Mouse (Mus musculus) heart, adult 2 months (tissue): ENCODE data around the gene Wls. TPM values are rescaled to one million over a fixed set of nuclear protein-coding genes. Genes with fewer than 3 reads are reported as not detected.

Source experiments
- DNase-seq, 2 experiments: peaks; one replicate each; pipeline ENCODE4 v3.0.0; 2021
- H3K27ac ChIP-seq: fragments of 200-600 bp; 2 replicates; pipeline ENCODE4 v1.8.1; 2022
- H3K27me3 ChIP-seq: fragments of 200-500 bp; 2 replicates; pipeline ENCODE4 v1.6.1; 2012; ENCODE audit warnings: mild to moderate bottlenecking, low read length, inconsistent platforms, mixed read lengths; ENCODE audit not compliant: control insufficient read depth, insufficient read depth
- H3K36me3 ChIP-seq: fragments of 200-500 bp; 2 replicates; pipeline ENCODE4 v1.6.1; 2012; ENCODE audit warnings: low read length, inconsistent platforms; ENCODE audit not compliant: control insufficient read depth, insufficient read depth
- H3K4me1 ChIP-seq: fragments of 200-500 bp; 2 replicates; pipeline ENCODE4 v1.6.1; 2011; ENCODE audit warnings: low read length; ENCODE audit not compliant: control insufficient read depth, insufficient read depth
- H3K4me3 ChIP-seq: fragments of 200-600 bp; 2 replicates; pipeline ENCODE4 v1.8.1; 2022
- H3K79me2 ChIP-seq: fragments of 200-500 bp; replicated peaks from 2 replicates; pipeline ENCODE4 v1.6.1; 2012; ENCODE audit warnings: mild to moderate bottlenecking, inconsistent platforms, low read length, moderate library complexity, mixed read lengths; ENCODE audit not compliant: control insufficient read depth, insufficient read depth
- H3K9ac ChIP-seq: fragments of 200-500 bp; 2 replicates; pipeline ENCODE4 v1.6.1; 2012; ENCODE audit warnings: low read depth, mild to moderate bottlenecking, control low read depth, inconsistent platforms, low read length, mixed read lengths
- CTCF ChIP-seq: fragments of 200-600 bp; IDR thresholded peaks from 2 replicates; pipeline ENCODE4 v1.8.1; 2022; ENCODE audit warnings: antibody characterized with exemption, mild to moderate bottlenecking, moderate library complexity
- EP300 ChIP-seq: fragments of 200-500 bp; IDR thresholded peaks from 2 replicates; pipeline ENCODE4 v1.6.1; 2011; ENCODE audit warnings: low read depth, low read length, control low read depth; ENCODE audit not compliant: insufficient read depth
- POLR2A ChIP-seq: fragments of 200-500 bp; IDR thresholded peaks from 2 replicates; pipeline ENCODE4 v1.6.1; 2011; ENCODE audit warnings: mild to moderate bottlenecking, low read depth, low read length, control low read depth; ENCODE audit not compliant: insufficient read depth
- WGBS: fragments of 180-500 bp; shearing (Covaris S2); methylation state at CpG from one replicate; pipeline ENCODE4 v1.1.7; 2018; 5-methylcytosine and 5-hydroxymethylcytosine counted together
- intact Hi-C: fragments of 180-260 bp; cut with DNase I; formaldehyde crosslinking; loops from one replicate; pipeline ENCODE4 v1.15.1; 2025
- long read RNA-seq: library from polyadenylated mRNA; stranded (forward); transcript quantifications from one replicate; pipeline ENCODE4 v2.0.0, GENCODE M21; 2021
- polyA plus RNA-seq: library from polyadenylated mRNA; depleted of rRNA; stranded (reverse); fragments of >200 nt; gene quantifications from 2 replicates; pipeline ENCODE4 v1.2.3, GENCODE M21; 2012; rRNA removed
- total RNA-seq, 2 experiments: library from RNA; stranded (reverse); gene quantifications; 2 replicates each; pipeline ENCODE4 v1.2.3; 2021

Wls gene
- total RNA-seq = 10 to 100 TPM; 37.7 to 39.0 TPM
- 26.2 and 53.5 TPM in 2 replicates for polyA plus RNA-seq
- long read RNA-seq, transcript Wls-201 (12 exons, 3,559 nt) = major isoform, 23 of 31 reads
- long read RNA-seq, transcript Wls-205 (13 exons, 2,050 nt) = minor isoform, 5 of 31 reads
- long read RNA-seq, partial matches to known transcripts = 0 of 31 reads
- long read RNA-seq, other reads (novel, unspliced or antisense) = 2 of 31 reads

DNA sequence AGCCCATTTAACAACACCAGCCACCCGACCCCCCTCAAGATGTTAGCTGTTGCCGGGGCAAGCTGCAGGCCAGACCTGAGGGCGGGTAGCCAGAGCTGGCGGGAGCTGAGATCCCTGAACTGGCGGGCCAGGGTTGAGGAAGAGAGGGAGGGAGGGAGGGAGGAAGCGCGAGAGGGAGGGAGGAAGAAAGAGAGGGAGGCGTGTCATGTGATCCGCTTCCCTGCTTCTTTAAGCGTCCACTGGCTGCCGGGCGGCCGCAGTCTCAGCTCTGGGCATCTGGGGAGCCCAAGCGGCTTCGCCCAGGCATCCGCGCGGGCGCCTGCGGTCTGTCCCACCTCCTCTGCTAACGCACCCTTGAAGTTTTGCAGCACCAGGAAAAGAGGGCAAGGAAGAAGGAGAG lies at the start of gene Wls:
Wls (plus strand) TSS at position 192 of the 400 bp plus-strand sequence.
- Histone ChIP-seq H3K36me3 (peaks cover 3% of the 10 kb centered on the region; the same call in 1 of the 2 replicates), H3K79me2 (no peaks in the 10 kb centered on the region), H3K4me1 (no peaks in the 10 kb centered on the region), H3K4me3 (peak within 1 kb of the TSS; percentile 76), H3K27ac (peak within 1 kb of the TSS; percentile 85), H3K27me3 (no peaks in the 10 kb centered on the region), H3K9ac (peak within 1 kb of the TSS; percentile 62)
- TF ChIP-seq CTCF = no peak
- no peak for TF ChIP-seq EP300
- TF ChIP-seq POLR2A = peak; percentile 84
- intact Hi-C loops = no loop called here
- peak; percentile 82 for DNase-seq
- under 1% methylated on average over 18 of the region's 21 CpGs for WGBS

- Histone ChIP-seq H3K27ac (no peak overlapping the region), H3K4me3 (no peak overlapping the region), H3K36me3 (no peaks in the 10 kb centered on the region), H3K9ac (no peak overlapping the region), H3K79me2 (no peaks in the 10 kb centered on the region), H3K4me1 (no peaks in the 10 kb centered on the region), H3K27me3 (no peaks in the 10 kb centered on the region)
- TF ChIP-seq POLR2A (no peak), EP300 (no peak), CTCF (no peak)
- 83% methylated on average over 2 of the region's 2 CpGs for WGBS
- intact Hi-C loops = no loop called here
- DNase-seq = no peak
These were observed 49.7 kb upstream of the Wls start for GRCm38 (mm10) chr3:159789781-159790180.

GRCm38 (mm10) chr3:159831535-159831934 lies 7.9 kb upstream of the Wls start:
- Histone ChIP-seq H3K36me3 (no peaks in the 10 kb centered on the region), H3K4me3 (no peak overlapping the region), H3K27ac (no peak overlapping the region), H3K4me1 (no peaks in the 10 kb centered on the region), H3K9ac (no peak overlapping the region), H3K79me2 (no peaks in the 10 kb centered on the region), H3K27me3 (no peaks in the 10 kb centered on the region)
- no peak for TF ChIP-seq EP300
- intact Hi-C loops = no loop called here
- no peak for DNase-seq

DNA sequence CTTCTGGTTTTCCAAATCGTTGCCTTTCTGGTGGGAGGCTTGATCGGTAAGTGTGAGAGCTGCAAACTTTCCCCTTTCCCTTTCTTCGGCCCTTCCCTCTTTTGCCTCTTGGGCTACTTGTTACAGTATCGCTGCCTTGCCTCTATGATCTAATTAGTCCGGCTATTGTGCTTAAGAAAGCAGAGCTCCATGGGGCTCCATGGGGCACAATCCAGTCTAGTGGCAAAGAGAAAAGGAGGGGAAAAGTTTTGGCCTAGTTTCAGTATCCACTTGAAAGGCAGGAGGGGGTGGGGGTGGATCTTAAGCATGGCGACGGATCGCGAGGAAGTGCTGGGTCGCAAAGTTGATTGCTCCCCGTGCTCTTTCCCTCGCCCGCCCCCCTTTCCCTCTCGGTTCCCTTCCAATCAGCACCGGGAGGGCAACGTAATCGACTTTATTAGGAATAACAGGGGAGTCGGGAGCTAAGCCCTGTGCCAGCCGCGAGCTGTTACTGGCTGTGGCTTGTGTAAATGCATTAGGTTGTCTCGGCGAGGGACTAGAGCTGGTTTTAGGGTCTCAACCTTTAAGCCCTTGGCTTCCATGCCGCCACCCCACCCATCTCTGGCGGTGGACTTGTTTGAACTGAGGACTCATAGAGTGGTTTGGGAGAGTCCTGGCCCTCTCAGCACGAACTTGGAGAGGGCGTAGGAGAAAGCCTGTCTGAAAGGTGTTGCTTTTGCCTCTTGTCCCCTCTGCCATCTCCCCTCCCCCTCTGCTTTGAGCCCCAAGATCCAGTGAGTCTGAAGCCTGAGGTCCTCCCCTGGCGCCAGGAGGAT lies 737 bp downstream of the Wls start:
- Histone ChIP-seq H3K9ac (peak overlapping the region; percentile 62), H3K36me3 (peaks cover 3% of the 10 kb centered on the region; the same call in 1 of the 2 replicates), H3K4me3 (peak overlapping the region; percentile 76), H3K27ac (peak overlapping the region; percentile 85), H3K4me1 (no peaks in the 10 kb centered on the region), H3K79me2 (no peaks in the 10 kb centered on the region), H3K27me3 (no peaks in the 10 kb centered on the region)
- TF ChIP-seq CTCF (no peak), EP300 (no peak), POLR2A (peak; percentile 80)
- WGBS = under 1% methylated on average over 27 of the region's 27 CpGs
- intact Hi-C loops = loop anchor here (2.0 kb wide), 1 partner anchor 45 kb away; no protein-coding TSS in a partner anchor
- peak; percentile 75 to 80 for DNase-seq

DNA sequence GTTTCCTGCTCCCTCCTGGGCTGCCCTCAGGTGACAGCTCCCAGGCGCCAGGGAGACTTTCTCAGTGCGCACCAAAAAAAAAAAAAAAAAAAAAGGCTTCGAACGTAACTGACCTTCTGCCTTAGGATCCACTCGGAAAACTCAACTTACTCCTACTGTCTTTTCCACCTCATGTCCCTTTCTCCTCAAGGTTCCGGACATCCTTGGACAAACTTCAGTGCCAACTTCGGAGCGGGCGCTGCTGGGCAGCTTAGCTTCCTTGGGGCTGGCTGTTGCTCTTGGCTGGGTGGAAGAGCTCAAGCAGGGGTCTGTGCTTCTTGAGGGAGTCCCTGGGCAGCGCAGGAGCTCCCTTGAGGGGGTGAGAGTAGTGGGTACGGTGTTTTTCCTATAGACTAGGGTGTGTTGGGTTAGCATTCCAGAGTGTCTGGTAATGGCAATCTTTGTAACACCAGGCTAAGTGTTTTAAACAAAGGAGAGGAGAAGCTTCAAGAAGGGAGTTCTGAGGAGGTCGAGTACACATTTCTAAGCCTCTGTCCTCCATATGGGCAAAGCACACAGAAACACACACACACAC lies 1.4 kb downstream of the Wls start:
- WGBS = 3% methylated on average over 11 of the region's 12 CpGs
- DNase-seq = peak; percentile 36 to 55
- no peaks in the 10 kb centered on the region for H3K79me2 ChIP-seq

More for the DNA sequence above, 1.4 kb downstream of the Wls start:
- intact Hi-C loops = loop anchor here (2.0 kb wide), 1 partner anchor 44 kb away; no protein-coding TSS in a partner anchor
- Histone ChIP-seq H3K4me1 (no peaks in the 10 kb centered on the region), H3K9ac (peak overlapping the region; percentile 62), H3K36me3 (peaks cover 3% of the 10 kb centered on the region; the same call in 1 of the 2 replicates), H3K27ac (peak overlapping the region; percentile 85), H3K27me3 (no peaks in the 10 kb centered on the region), H3K4me3 (peak overlapping the region; percentile 76)
- TF ChIP-seq CTCF = no peak
- TF ChIP-seq EP300 = no peak
- TF ChIP-seq POLR2A = no peak
